11 mouse cellular contexts compared by ENCODE assay signal in the genomic region with DNA sequence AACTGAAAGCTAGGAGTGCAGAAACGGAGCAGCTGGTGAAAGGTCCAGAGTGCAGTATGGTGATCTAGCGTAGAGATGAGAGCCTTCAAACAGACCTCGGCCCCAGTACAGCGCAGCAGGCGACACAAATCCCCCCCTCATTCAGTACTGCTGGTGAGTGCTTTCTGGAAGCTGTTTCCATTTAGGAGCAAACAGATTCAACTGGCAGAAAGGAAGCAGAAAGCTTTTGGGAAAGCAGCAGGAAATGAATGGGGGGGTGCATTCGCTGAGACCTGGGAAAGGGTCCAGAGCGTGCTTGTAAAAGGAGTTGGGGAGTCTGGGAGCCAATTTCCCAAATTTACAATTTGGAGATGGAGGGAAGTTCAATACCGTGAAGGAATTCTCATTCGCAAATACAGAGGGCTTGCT.
A peak's percentile ranks its signal among the peaks of the same experiment; 100 is the strongest.
DNase-seq lines count a peak whose midpoint lies in the region; ATAC-seq lines count a peak whose summit lies in the region.
"Had no signal": no experiment of that assay in that cellular context is flagged by ENCODE, and none has a peak within 500 bp of the region (broad histone marks: within the 10 kb centered on the region; RNA-seq: fewer than 3 reads in every experiment).

No protein-coding gene starts in this region.

- H3K4me1 ChIP-seq in heart, embryonic 12.5 days (replicated peaks): peaks cover 76% of the 10 kb centered on the region
- peaks cover 80% of the 10 kb centered on the region for H3K4me1 ChIP-seq in lung, embryonic 15.5 days
- peaks cover 25% of the 10 kb centered on the region for H3K4me1 ChIP-seq in forebrain, embryonic 16.5 days (replicated peaks; ENCODE audit: control insufficient read depth, insufficient read depth, low read length)
- peaks cover 35% of the 10 kb centered on the region for H3K4me1 ChIP-seq in neural tube, embryonic 15.5 days
- H3K4me1 ChIP-seq: liver, embryonic 15.5 days had no signal

- H3K27ac ChIP-seq in heart, embryonic 12.5 days (ENCODE audit: poor library complexity, severe bottlenecking): 0 out of 2 replicates have a peak overlapping the region, but pooled peaks have one; percentile 21
- peak overlapping the region; percentile 2 for H3K27ac ChIP-seq in lung, embryonic 15.5 days
- H3K27ac ChIP-seq in forebrain, embryonic 16.5 days (ENCODE audit: low read length): no peak overlapping the region
- H3K27ac ChIP-seq in neural tube, embryonic 15.5 days (replicated peaks): peak overlapping the region; percentile 52
- H3K27ac ChIP-seq: liver, embryonic 15.5 days had no signal

- H3K36me3 ChIP-seq in heart, embryonic 12.5 days: 0 out of 2 replicates have a peak, but pooled peaks cover 2% of the 10 kb centered on the region
- no peaks in the 10 kb centered on the region for H3K36me3 ChIP-seq in lung, embryonic 15.5 days
- H3K36me3 ChIP-seq in forebrain, embryonic 16.5 days (ENCODE audit: control insufficient read depth, insufficient read depth): no peaks in the 10 kb centered on the region
- no peaks in the 10 kb centered on the region for H3K36me3 ChIP-seq in neural tube, embryonic 15.5 days
- H3K36me3 ChIP-seq: liver, embryonic 15.5 days had no signal

- no peaks in the 10 kb centered on the region for H3K9me3 ChIP-seq in heart, embryonic 12.5 days (replicated peaks)
- H3K9me3 ChIP-seq in lung, embryonic 15.5 days: no peaks in the 10 kb centered on the region
- no peaks in the 10 kb centered on the region for H3K9me3 ChIP-seq in forebrain, embryonic 16.5 days (ENCODE audit: control insufficient read depth, low read length)
- no peaks in the 10 kb centered on the region for H3K9me3 ChIP-seq in neural tube, embryonic 15.5 days (replicated peaks)
- H3K9me3 ChIP-seq: liver, embryonic 15.5 days had no signal

- ATAC-seq in heart, embryonic 12.5 days (ENCODE audit: insufficient number of reproducible peaks, low FRiP score): no peak
- no peak for ATAC-seq in lung, embryonic 15.5 days (ENCODE audit: borderline replicate concordance, extremely low read depth, low FRiP score, low TSS enrichment)
- peak; percentile 78 for ATAC-seq in forebrain, embryonic 16.5 days
- ATAC-seq in neural tube, embryonic 15.5 days (ENCODE audit: low FRiP score): no peak

- no peak for DNase-seq in heart, adult 8-10 months (ENCODE audit: low spot score)
- no peak for DNase-seq in lung, adult 18-20 months
- no peak for DNase-seq in ovary, postnatal 10 days (ENCODE audit: low spot score)
- DNase-seq in adrenal gland, postnatal 10 days: no peak
- DNase-seq: kidney, adult 8-10 months; thymus, postnatal 14 days had no signal

- 30% methylated on average over 9 of the region's 9 CpGs for whole genome bisulfite sequencing in heart, embryonic 12.5 days
- 37% methylated on average over 9 of the region's 9 CpGs for WGBS in lung, embryonic 15.5 days
- 5% methylated on average over 9 of the region's 9 CpGs for WGBS in forebrain, embryonic 16.5 days
- WGBS in neural tube, embryonic 15.5 days: 20% methylated on average over 9 of the region's 9 CpGs

- H3K4me3 ChIP-seq in heart, embryonic 12.5 days: no peak overlapping the region
- H3K4me3 ChIP-seq in lung, embryonic 15.5 days: no peak overlapping the region
- no peak overlapping the region for H3K4me3 ChIP-seq in forebrain, embryonic 16.5 days (replicated peaks; ENCODE audit: low read length)
- H3K4me3 ChIP-seq in neural tube, embryonic 15.5 days (replicated peaks): no peak overlapping the region
- H3K4me3 ChIP-seq: liver, embryonic 15.5 days had no signal

- H3K4me2 ChIP-seq in heart, embryonic 12.5 days: peak overlapping the region; percentile 42
- H3K4me2 ChIP-seq in lung, embryonic 15.5 days: no peak overlapping the region
- peak overlapping the region; percentile 29; the same call in 1 of the 2 replicates for H3K4me2 ChIP-seq in forebrain, embryonic 16.5 days (ENCODE audit: low read length)
- peak overlapping the region; percentile 28; the same call in 1 of the 2 replicates for H3K4me2 ChIP-seq in neural tube, embryonic 15.5 days
- H3K4me2 ChIP-seq: liver, embryonic 15.5 days had no signal

- H3K9ac ChIP-seq in heart, embryonic 12.5 days: no peak overlapping the region
- no peak overlapping the region for H3K9ac ChIP-seq in lung, embryonic 15.5 days
- no peak overlapping the region for H3K9ac ChIP-seq in forebrain, embryonic 16.5 days (replicated peaks; ENCODE audit: low read depth, low read length)
- H3K9ac ChIP-seq in neural tube, embryonic 15.5 days (replicated peaks): no peak overlapping the region
- H3K9ac ChIP-seq: liver, embryonic 15.5 days had no signal

- H3K27me3 ChIP-seq in heart, embryonic 12.5 days (replicated peaks): no peaks in the 10 kb centered on the region
- H3K27me3 ChIP-seq in lung, embryonic 15.5 days: no peaks in the 10 kb centered on the region
- H3K27me3 ChIP-seq in forebrain, embryonic 16.5 days (replicated peaks; ENCODE audit: control insufficient read depth, insufficient read depth, low read length): 0 out of 2 replicates have a peak, but pooled peaks cover 2% of the 10 kb centered on the region
- H3K27me3 ChIP-seq in neural tube, embryonic 15.5 days (replicated peaks): no peaks in the 10 kb centered on the region
- H3K27me3 ChIP-seq: liver, embryonic 15.5 days had no signal
